Mouse (Mus musculus) MEL (cell line): ENCODE data around the gene Ripply3.

Experiments used
- BHLHE40 ChIP-seq: IDR thresholded peaks from 2 replicates; pipeline ENCODE4 v1.6.1; 2012; ENCODE audit warnings: low read depth, mild to moderate bottlenecking, inconsistent platforms, low read length, improper control_type of control experiment, borderline replicate concordance
- CTCF ChIP-seq, 3 experiments: IDR thresholded peaks in 2 of 3; conservative IDR thresholded peaks in 1 of 3; 2 replicates each; pipeline ENCODE4 v1.5.1; 2011 to 2012; ENCODE audit warnings: low read length in 3 of 3, low read depth in 2 of 3, mild to moderate bottlenecking in 2 of 3, improper control_type of control experiment in 1 of 3, inconsistent platforms in 1 of 3, mixed read lengths in 1 of 3, moderate library complexity in 1 of 3; ENCODE audit not compliant: control insufficient read depth in 1 of 3, insufficient read depth in 1 of 3, poor library complexity in 1 of 3, severe bottlenecking in 1 of 3
- E2F4 ChIP-seq: IDR thresholded peaks from 2 replicates; pipeline ENCODE4 v1.6.1; 2011; ENCODE audit warnings: low read depth, low read length, improper control_type of control experiment, borderline replicate concordance
- MAZ ChIP-seq: IDR thresholded peaks from 2 replicates; pipeline ENCODE4 v1.6.1; 2012; ENCODE audit warnings: low read depth, mild to moderate bottlenecking, inconsistent platforms, low read length, improper control_type of control experiment
- NRF1 ChIP-seq: IDR thresholded peaks from 2 replicates; pipeline ENCODE4 v1.6.1; 2014; ENCODE audit warnings: low read depth, mild to moderate bottlenecking, inconsistent platforms, low read length, improper control_type of control experiment, moderate library complexity; ENCODE audit not compliant: poor library complexity, insufficient read depth, severe bottlenecking
- POLR2A ChIP-seq, 2 experiments: IDR thresholded peaks; 2 replicates each; pipeline ENCODE4 v1.6.1; 2011 to 2012; ENCODE audit warnings: low read length in 2 of 2, mild to moderate bottlenecking in 2 of 2, control low read depth in 1 of 2, improper control_type of control experiment in 1 of 2, low read depth in 1 of 2, moderate library complexity in 1 of 2; ENCODE audit not compliant: control insufficient read depth in 1 of 2, insufficient read depth in 1 of 2, poor library complexity in 1 of 2
- POLR2AphosphoS2 ChIP-seq: IDR thresholded peaks from 2 replicates; pipeline ENCODE4 v1.6.1; 2011; ENCODE audit warnings: low read length, improper control_type of control experiment
- USF1 ChIP-seq: IDR thresholded peaks from 2 replicates; pipeline ENCODE4 v1.6.1; 2014; ENCODE audit warnings: low read depth, mild to moderate bottlenecking, inconsistent platforms, low read length, improper control_type of control experiment, moderate library complexity
- USF2 ChIP-seq, 2 experiments: IDR thresholded peaks; 2 replicates each; pipeline ENCODE4 v1.6.1; 2011 to 2012; ENCODE audit warnings: improper control_type of control experiment in 2 of 2, low read length in 2 of 2, borderline replicate concordance in 1 of 2, inconsistent platforms in 1 of 2, low read depth in 1 of 2, mild to moderate bottlenecking in 1 of 2; ENCODE audit not compliant: insufficient read depth in 1 of 2

- TF ChIP-seq MAZ (no peak), CTCF (IDR thresholded peaks at IDR 0.05 in 2 of 3, conservative IDR thresholded peaks at IDR 0.05 in 1 of 3; ENCODE audit: control insufficient read depth in 1 of 3, insufficient read depth in 1 of 3, low read depth in 2 of 3, low read length in 3 of 3, poor library complexity in 1 of 3, severe bottlenecking in 1 of 3) (no peak), NRF1 (no peak), POLR2AphosphoS2 (no peak), E2F4 (no peak), POLR2A (IDR thresholded peaks at IDR 0.05; ENCODE audit: control insufficient read depth in 1 of 2, insufficient read depth in 1 of 2, low read depth in 1 of 2, low read length in 2 of 2, poor library complexity in 1 of 2) (no peak), USF1 (no peak), BHLHE40 (no peak), USF2 (IDR thresholded peaks at IDR 0.05; ENCODE audit: borderline replicate concordance in 1 of 2, insufficient read depth in 1 of 2, low read depth in 1 of 2, low read length in 2 of 2) (no peak)
Measured at GRCm38 (mm10) chr16:94301194-94301593, 27.0 kb upstream of the Ripply3 start.
